Mouse (Mus musculus) megakaryocyte, embryonic 14.5 days (primary cell): ENCODE data around the gene Oit1.

Source experiments
- FLI1 ChIP-seq: IDR thresholded peaks from 2 replicates; pipeline ENCODE4 v1.6.1; 2012; ENCODE audit warnings: low read length, inconsistent platforms, mixed read lengths
- GATA1 ChIP-seq: IDR thresholded peaks from 3 replicates; pipeline ENCODE4 v1.6.1; 2012; ENCODE audit warnings: mixed read lengths, low read length, inconsistent platforms, borderline replicate concordance

DNA sequence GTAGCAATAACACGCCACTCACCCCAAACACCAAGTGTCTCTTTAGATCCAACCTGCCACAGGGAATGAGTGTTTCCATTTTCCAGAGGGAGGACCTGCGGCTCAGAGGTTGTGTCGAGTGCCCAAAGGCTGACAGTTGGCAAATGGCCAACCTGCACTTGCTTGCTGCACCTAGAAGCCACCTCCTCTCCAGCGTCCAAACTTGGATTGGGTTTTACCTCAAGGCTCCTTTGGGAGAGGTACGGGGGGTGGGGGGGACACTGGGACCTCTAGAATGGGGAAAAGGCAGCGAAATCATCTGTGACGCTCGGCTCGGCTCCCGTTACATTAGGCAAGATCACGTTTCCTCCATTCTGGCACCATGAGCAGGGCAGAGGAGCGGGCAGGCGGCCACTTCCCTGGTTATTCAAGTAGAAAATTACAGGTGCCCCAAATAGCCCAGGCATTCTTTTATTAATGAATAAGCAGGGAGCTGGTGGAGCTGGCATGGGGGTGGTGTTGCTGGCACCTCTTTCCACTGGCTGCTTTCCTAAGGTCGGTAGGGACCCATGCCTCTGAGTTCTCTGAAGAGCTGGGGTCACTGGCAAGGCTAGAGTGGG is 47.1 kb downstream of the Oit1 start:
- TF ChIP-seq FLI1 (no peak), GATA1 (no peak)
